Mouse (Mus musculus): ENCODE results near the gene Tatdn2. TPM values are rescaled to one million over a fixed set of nuclear protein-coding genes. Genes with fewer than 3 reads are reported as not detected.

Tatdn2 gene
- polyA plus RNA-seq (2014; fragmentation: Illumina TruSeq; extraction: RNeasy Lipid Tissue Mini Kit (QIAGEN cat#74804); ENCODE audit: low read depth, low replicate concordance), result 41.5 TPM

GRCm38 (mm10) chr6:113696582-113697221 lies at the start of gene Tatdn2:
Gene Tatdn2 (plus strand): TSS chr6:113697050.

GRCm38 (mm10) chr6:113719878-113720277 lies 23.0 kb downstream of the Tatdn2 start, which contains the start of gene Ghrl:
Gene Ghrl (minus strand): TSS chr6:113719880.

GRCm38 (mm10) chr6:113740236-113741217 lies 43.7 kb downstream of the Tatdn2 start, which contains the start of gene Sec13:
Gene Sec13 (minus strand): TSS chr6:113740743.

Other genes starting within 250 kb of the Tatdn2 start
- 1.0 TPM for gene Il17re, start 238.6 kb upstream of the Tatdn2 start, polyA plus RNA-seq (2014; fragmentation: Illumina TruSeq; extraction: RNeasy Lipid Tissue Mini Kit (QIAGEN cat#74804); ENCODE audit: low read depth, low replicate concordance)
- gene Il17rc, start 225.6 kb upstream of the Tatdn2 start, polyA plus RNA-seq (2014; fragmentation: Illumina TruSeq; extraction: RNeasy Lipid Tissue Mini Kit (QIAGEN cat#74804); ENCODE audit: low read depth, low replicate concordance), result 9.2 TPM
- gene Creld1, start 213.8 kb upstream of the Tatdn2 start, polyA plus RNA-seq (2014; fragmentation: Illumina TruSeq; extraction: RNeasy Lipid Tissue Mini Kit (QIAGEN cat#74804); ENCODE audit: low read depth, low replicate concordance), result 37.7 TPM
- gene Prrt3, start 195.1 kb upstream of the Tatdn2 start, polyA plus RNA-seq (2014; fragmentation: Illumina TruSeq; extraction: RNeasy Lipid Tissue Mini Kit (QIAGEN cat#74804); ENCODE audit: low read depth, low replicate concordance), result not detected
- 70.3 TPM for gene Emc3, start 165.4 kb upstream of the Tatdn2 start, polyA plus RNA-seq (2014; fragmentation: Illumina TruSeq; extraction: RNeasy Lipid Tissue Mini Kit (QIAGEN cat#74804); ENCODE audit: low read depth, low replicate concordance)
- gene Fancd2, start 165.4 kb upstream of the Tatdn2 start, polyA plus RNA-seq (2014; fragmentation: Illumina TruSeq; extraction: RNeasy Lipid Tissue Mini Kit (QIAGEN cat#74804); ENCODE audit: low read depth, low replicate concordance), result 0.08 TPM
- gene Fancd2os, start 96.3 kb upstream of the Tatdn2 start, polyA plus RNA-seq (2014; fragmentation: Illumina TruSeq; extraction: RNeasy Lipid Tissue Mini Kit (QIAGEN cat#74804); ENCODE audit: low read depth, low replicate concordance), result not detected
- 102 TPM for gene Brk1, start 92.3 kb upstream of the Tatdn2 start, polyA plus RNA-seq (2014; fragmentation: Illumina TruSeq; extraction: RNeasy Lipid Tissue Mini Kit (QIAGEN cat#74804); ENCODE audit: low read depth, low replicate concordance)
- gene Vhl, start 73.1 kb upstream of the Tatdn2 start, polyA plus RNA-seq (2014; fragmentation: Illumina TruSeq; extraction: RNeasy Lipid Tissue Mini Kit (QIAGEN cat#74804); ENCODE audit: low read depth, low replicate concordance), result 9.6 TPM
- gene Irak2, start 58.6 kb upstream of the Tatdn2 start, polyA plus RNA-seq (2014; fragmentation: Illumina TruSeq; extraction: RNeasy Lipid Tissue Mini Kit (QIAGEN cat#74804); ENCODE audit: low read depth, low replicate concordance), result 9.3 TPM
- gene Ghrl, start 22.8 kb downstream of the Tatdn2 start, polyA plus RNA-seq (2014; fragmentation: Illumina TruSeq; extraction: RNeasy Lipid Tissue Mini Kit (QIAGEN cat#74804); ENCODE audit: low read depth, low replicate concordance), result 0.84 TPM
- 93.8 TPM for gene Sec13, start 43.7 kb downstream of the Tatdn2 start, polyA plus RNA-seq (2014; fragmentation: Illumina TruSeq; extraction: RNeasy Lipid Tissue Mini Kit (QIAGEN cat#74804); ENCODE audit: low read depth, low replicate concordance)